Mouse (Mus musculus) thymus, postnatal 36 days (tissue): ENCODE measurements around the gene Oxa1l.

Experiments used
- DNase-seq, 2 experiments: peaks; one replicate each; pipeline ENCODE4 v3.0.0; 2022; ENCODE audit warnings: mixed read lengths in 2 of 2

Oxa1l gene

DNA sequence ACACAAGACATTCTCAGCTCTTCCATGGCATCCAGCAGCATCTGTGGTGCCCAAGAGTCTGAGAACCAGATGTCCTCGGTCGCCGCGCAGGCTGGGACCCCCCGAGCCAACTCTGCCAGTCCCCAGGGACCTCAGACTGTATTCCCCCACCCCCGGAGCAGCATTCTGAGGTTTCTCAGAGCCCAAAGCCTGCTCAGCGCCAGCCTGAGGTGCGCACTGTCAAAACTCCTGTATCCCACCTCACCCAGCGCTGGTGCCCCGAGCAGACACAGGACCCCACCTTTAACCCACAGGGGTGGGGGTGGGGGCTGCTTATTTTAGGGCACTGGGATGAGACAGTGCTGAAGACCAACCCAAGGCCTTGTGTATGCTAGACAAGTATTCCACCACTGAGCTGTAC, 10.8 kb downstream of the Oxa1l start:
- DNase-seq = no peak

DNA sequence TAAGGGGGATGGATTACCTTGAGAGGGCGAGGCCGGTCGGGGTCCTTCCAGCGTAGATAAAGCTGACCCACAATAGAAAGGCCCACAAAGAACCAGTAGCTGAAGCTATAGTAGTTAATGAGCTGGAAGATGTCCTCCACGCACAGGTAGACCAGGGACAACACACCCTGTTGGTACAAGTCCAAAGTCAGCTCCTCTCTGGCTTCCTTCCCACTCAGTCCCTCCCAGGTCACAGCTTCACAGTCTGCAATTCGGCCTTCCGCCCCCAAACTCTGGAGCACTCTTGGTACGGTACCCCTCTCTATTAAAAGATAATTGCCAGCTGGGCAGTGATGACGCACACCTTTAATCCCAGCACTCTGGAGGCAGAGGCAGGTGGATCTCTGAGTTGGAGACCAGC, 12.3 kb downstream of the Oxa1l start:
- no peak for DNase-seq

DNA sequence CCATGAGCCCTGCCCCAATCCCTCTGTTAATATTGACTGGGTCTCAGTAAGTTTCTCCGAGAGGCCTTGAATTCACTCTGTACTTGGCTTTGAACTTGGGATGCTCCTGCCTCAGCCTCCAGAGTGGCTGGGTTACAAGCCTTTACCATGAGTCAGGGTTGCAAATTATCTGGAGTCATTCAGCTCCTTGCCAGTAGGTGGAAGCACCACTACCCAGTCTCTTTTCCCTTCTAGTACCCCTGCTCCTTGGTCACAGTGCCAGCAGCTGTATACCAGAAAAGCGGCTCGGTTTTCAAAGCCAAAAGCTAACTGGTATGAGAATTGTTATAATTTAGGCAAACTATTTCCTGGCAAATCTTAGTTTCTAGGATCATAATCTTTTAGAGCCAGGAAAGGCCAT, 15.3 kb downstream of the Oxa1l start:
- peak; percentile 41 to 42 for DNase-seq

DNA sequence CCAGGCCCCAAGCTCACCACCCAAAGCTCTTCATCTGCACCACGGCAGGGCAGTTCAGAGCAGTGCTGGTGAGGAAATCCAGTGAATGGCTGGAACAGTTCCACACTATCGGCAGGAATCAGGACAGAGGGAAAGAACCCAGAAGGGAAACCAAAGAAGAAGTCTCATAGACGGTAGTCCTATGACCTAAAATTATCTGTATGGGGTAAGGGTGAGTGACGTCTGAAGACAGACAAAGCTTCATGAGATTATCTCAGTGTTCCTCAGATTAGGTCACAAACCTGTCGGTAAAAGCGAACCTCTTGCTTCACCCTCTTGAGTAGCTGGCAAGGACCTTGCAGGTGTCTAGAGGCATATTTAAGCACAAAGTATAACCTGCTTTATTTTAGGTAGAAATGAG, 16.5 kb downstream of the Oxa1l start:
- no peak for DNase-seq

DNA sequence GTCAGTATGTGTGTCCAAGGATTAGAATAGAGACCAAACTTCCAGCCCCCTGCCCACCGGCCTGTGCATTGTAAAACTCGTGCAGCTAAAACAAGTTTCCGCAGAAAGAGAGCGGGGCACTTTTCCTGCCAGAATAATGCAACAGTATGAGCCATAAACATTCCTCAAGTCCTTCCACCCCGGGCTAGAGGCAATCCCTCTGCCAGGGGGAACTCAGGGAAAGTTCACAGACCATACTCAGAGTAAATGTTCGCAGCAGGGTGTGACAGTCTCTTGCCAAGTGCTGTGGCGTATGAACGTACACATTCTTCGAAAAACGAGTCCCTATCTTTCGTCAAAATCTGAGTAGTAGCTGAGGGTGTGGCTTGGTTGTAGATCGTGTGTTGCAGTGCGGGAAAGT, 18.9 kb downstream of the Oxa1l start:
- DNase-seq = no peak

DNA sequence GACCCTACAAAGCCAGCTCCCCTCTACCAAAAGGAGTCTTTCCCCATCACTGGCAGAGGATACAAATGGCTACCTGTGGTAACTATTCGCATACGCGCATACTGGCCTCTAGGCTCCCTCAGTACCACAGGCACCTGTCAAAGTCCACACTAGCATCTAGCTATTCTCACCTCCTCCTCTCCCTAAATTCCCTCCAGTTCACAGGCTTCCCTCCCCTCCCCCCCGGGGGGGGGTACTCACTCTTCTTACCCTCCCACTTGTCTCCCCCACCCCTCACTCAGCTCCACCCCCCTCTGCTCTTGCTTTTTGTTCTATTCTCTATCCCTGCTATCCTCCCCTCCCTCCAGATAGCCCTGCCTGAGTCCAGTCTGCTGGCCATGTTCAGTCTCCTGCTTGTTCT, 20.0 kb downstream of the Oxa1l start:
- no peak for DNase-seq

DNA sequence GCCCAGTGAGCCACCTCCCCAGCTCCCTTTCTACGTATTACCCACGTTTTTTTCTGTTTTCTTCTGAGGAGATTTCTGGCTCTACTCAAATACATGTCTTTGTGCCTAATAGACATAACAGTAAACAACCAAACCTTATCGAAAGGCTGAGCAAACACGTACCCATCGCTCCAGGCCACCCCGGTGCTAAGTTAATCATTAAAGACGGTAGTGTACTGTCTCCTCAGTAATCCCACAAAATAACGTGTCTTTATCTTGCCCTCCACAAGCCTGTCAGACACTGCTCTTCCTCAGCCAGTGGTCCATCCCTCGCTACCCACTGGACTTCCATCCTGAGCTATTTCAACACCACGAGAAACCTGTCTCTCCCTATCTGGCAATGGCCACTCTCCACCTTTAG, 21.2 kb downstream of the Oxa1l start:
- no peak for DNase-seq

DNA sequence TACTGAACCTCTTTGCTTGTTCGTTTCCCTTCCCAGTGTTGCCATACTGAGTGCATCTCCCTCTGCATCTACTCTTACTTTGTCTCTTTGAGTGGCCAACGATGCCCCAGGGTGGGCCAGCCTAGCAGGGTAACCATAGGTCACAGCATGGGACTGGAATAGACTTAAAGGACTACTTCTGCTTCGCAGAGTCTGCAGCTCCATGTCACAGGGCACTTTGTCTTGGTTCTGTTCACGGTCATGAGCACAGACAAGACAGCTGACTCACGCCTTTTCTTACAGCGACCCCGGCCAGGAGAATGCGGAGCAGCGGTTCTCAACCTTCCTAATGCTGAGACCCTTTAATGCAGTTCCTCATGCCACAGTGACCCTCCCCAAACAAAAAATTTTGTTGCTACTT, 22.0 kb downstream of the Oxa1l start:
- no peak for DNase-seq

DNA sequence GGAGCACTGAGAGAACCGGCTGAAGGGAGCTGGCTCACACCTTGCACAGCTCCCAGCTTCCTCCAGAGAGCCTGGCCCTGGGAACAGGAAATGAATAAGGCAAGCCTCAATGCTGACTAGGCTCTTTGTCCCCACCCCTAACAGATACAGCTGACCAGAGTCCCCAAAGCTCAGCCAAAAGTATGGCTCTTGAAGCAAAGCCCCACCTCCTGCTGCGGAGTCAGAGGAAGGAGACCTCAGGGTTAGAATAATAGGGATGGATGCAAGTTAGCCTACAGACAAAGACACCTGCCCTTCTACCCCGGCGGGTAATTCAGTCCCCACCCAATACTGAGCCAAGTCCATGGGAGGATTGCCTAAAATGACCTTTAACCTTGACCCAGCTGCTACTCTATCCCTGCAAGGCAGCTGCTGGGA, 22.7 kb downstream of the Oxa1l start:
- no peak for DNase-seq

DNA sequence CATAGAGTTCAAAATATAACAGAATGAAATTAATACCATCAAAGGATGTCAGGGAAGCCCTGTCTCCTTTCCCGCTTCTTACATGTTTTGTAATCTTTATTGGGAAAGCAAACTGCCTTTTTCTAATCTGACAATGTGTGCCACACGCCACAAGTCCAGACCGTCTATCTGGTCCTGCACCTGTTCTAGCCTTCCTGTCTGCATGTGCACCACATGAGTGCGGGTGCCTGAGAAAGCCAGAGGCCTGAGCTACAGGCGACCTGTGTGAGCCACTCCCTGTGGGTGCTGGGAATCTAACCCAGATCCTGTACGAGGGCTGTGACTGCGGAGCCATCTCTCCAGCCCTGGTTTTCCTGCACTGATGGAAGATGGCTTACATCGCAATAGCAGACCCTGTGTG, 23.8 kb downstream of the Oxa1l start:
- DNase-seq = no peak

DNA sequence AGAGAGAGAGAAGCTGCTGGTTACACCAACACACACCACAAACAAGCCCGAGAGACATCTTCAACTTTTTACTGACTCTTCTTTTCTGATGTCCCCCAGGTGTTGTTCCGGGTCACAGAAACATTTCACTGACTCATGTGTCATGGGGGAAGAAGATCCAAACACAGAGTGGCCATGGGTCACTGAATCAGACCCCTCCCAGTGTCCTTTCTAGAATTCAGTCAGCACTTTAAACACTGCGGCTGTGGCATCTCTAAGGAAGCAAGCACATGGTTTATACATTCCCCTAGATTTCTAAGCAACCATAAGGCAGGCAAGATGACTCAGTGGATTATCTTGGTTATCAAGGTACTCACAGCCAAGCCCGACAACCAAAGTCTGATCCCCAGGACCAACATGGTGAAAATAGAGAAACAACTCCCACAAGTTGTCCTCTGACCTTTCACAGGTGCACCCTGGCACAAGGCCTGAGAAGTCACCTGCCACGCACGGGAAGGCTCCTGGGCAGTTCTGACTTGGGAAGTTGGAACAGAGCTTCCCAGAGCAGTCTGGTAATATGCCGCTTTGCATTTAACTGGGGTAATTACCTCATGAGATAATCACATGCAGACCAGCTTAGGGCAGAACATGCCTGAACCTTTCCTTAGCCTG, 25.5 kb downstream of the Oxa1l start:
- no peak for DNase-seq

DNA sequence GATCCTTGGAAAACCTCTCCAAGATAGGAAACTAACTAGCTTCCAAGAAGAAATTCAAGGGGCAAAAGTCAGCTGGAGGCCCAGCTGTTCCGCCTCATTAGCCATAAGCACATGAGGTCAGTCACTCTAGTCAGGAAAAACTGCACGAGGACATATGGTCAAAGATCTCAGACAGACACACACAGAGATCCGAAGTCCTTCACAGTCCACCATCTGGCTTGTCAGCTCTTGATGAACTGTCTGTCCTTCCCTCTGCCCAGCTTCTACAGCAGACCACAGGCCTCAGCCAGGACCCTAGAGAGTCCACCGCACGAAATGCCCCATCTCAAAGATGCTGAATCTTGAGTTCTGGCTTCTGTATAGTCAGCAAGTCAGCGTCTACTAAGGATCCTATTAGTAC, 26.9 kb downstream of the Oxa1l start:
- no peak for DNase-seq

DNA sequence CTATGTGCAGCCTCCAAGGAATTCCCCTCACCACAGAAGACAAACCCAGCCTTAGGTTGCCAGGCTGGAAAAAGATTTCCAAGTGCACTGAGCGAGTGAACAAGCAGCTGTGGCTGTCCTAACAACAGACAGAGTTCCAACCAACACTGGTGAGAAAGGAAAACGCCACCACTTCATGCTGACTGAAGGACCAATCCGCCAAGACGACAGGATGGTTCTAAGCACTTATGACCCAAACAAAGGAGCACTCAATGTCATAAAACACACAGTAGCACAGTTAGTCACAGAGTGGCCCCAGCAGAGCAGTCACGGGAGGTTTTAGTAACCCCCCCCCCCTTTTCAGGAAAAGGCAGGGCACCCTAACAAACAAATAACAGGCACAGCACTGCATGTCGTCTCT, 30.2 kb downstream of the Oxa1l start:
- no peak for DNase-seq

DNA sequence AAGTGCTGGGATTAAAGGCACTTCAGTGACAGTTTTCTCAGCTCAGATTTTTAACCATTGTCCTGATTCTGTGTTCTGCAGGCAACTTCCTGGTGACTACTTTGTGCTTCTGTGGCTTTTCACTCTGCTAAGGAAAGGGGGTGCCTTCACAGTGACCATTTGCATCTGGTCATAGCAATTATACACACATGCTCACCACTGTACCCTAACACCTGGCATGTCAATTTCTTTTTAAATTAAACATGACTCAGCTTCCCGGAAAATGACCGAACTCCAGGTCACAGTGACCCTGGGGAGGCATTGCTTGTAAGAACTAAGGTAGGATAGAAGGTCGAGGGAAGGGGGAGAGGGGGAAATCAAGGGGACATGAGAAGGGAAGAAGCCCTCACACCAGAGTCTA, 33.2 kb downstream of the Oxa1l start:
- no peak for DNase-seq

DNA sequence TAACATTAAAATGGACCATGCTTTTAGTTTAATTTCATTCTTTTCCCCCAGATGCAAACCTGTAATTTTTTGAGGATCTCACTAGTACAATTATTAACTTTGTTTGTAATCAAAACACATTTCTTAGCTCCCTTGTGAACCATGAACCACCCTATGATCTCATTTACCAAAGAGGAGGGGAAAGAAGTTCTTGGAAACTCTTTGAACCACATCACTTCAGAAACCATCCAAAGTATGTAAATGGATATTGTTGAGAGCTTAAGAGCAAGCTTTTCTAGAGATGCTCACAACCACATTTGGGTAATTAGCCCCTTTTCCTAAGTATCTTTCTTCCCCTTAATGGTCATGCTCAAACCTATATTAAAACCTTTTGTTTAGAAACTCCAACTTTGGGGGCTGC, 33.7 kb downstream of the Oxa1l start:
- DNase-seq = no peak

DNA sequence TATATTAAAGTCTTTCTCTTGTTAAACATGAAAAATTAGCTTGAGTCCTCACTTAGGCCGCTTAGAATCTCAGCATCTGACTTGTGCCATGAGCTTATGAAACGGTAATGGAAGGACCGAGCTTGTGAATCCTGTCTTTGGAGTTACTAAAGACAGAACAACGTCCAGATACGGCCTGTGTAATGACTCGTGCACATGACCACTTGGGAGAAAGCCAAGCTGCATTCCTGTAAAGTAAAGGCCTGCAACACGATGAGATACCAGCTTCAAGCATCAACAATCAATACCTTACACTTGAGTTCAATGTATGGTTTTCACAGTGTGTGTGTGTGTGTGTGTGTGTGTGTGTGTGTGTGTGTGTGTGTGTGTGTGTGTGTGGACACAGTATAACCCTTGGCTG, 36.1 kb downstream of the Oxa1l start:
- DNase-seq = no peak

DNA sequence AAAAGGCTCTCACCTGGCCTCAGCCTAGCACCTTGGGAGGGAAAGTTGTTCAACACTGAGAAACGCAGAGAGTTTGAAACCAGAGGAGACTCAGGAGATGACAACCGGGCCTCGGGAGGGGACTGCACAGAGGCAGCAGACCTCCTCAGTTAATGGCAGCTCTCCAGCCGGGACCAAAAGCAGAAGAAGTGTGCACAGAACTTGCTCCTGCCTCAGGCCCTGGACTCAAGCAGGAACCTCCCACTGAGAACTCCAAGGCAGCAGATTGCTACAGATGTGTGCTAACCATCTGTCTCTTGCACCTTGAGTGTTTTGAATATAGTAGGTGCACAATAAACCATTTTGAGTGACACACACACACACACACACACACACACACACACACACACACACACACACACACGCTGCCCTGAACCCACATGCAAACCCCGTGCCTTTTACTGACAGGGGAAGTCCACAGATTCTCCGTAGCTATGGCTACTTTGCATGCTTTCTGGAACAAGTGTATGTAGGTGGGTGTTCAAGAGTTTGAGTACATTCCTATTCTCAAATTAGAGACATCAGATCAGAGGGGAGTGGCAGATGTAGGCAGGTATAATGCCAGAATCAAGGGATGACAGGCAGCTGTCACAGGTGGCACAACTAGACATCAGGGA, 37.4 kb downstream of the Oxa1l start:
- DNase-seq = no peak

DNA sequence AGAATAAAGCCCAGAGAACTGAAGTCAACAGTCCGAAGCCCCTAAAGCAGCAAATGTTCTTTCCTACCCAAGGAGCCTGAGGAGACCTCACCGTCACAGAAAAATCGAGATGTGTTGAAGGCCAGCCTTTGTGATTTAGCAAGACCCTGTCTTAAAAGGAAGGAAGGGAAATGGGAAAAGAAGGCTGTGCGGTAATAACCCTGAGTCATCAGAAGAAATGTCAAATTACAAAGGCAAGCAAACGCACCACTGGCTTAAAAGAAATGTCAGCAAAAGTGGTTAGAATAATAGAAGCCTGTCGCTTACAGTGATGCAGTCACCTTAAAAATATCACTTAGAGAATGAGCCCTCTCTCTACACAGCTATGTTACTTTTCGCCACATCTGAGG, 37.9 kb downstream of the Oxa1l start:
- DNase-seq = no peak

DNA sequence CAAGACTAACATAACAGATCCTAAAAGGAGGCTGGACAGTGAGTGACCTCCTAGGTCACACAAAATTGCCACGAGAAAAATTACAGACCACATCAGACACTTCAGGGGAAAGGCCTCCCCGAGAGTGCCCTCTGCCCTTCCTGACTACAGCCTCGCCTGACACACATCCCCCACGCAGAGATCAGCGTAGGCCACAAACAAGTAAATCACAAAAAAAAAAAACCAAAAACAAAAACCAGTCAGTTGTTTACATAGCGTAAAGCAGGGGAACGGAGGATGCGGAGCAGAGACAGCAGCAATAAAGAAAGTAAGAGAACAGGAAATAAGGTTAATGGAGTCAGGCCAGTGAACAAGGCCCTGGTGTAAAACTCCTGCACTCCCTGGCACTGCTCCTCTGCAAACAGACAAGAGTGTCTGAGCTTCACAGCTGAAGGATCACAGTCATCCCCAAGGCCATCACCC, 38.3 kb downstream of the Oxa1l start:
- no peak for DNase-seq

DNA sequence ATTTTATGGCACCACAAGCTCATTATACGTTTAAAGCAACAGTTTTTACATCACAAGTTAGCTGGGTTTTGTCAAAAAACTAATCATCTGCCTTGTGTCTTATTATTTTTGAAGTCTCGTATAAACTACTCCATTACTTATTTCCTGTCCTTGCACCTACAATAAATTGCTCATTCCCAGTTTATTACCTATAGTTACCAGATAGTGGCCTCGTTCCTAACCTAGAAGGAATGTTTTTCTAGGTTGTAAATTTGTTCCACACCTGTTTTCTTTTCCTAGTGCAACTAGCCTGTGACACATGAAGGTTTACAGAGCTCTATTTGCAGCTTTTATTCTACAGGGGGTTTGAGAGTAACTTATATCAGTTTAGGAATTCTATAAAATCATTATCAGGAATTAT, 41.1 kb downstream of the Oxa1l start:
- DNase-seq = no peak

DNA sequence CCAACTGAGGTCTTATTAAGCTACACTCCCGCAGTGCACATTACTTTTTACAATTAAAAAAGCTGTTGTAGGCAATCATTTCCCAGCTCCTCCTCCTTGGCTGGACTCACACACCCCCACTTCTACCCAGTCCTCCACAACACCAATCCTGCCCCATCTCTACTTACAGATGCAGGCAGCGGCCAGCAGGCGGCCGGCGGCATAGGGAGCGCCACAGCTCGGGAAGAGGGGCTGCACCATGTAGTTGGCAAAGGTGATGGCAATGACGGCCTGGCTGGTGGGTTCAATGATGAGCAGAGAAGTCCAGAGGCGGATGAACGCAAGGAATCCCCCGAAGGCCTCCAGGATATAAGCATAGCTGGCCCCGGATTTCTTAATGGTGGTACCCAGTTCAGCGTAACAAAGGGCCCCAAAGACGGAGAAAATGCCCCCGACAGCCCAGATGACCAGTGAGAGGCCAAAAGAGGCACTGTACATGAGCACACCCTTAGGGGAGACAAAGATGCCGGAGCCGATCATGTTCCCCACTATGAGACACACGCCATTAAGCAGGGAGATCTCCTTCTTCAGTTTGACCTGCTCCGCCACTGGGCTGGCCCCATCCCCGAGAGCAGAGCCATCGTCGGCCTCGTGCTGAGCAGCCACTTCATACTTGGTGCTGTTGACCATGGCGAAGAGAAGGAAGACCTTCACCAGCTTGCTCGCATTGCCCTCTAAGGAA, 47.9 kb downstream of the Oxa1l start:
- no peak for DNase-seq

DNA sequence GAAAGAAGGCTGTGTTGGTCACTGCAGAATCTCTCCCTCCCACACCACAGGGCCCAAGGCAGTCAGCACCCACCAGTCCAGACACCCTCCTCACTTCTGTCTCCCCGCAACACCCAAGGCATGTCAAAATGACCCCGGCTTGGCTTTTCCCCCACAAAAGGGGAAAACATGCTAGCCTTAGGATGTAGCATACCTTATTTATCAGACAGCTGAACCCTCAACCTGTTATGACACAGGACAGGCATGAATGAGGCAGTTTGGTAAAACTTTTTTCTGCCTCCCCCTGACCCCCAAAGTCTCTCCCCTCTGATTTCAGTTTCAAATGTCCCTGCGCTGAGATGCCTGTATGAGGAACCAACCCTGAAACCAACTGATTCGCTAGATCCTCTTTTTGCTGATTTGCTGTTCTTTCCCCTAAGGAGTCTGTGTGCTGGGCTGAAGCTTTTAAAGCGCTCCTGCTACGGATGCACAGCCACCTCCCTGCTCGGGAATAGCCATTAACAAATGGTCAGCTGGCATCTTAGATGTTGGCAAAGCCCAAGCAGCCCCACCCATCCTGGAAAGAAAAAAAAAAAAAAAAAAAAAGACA, 48.5 kb downstream of the Oxa1l start:
- DNase-seq = no peak

DNA sequence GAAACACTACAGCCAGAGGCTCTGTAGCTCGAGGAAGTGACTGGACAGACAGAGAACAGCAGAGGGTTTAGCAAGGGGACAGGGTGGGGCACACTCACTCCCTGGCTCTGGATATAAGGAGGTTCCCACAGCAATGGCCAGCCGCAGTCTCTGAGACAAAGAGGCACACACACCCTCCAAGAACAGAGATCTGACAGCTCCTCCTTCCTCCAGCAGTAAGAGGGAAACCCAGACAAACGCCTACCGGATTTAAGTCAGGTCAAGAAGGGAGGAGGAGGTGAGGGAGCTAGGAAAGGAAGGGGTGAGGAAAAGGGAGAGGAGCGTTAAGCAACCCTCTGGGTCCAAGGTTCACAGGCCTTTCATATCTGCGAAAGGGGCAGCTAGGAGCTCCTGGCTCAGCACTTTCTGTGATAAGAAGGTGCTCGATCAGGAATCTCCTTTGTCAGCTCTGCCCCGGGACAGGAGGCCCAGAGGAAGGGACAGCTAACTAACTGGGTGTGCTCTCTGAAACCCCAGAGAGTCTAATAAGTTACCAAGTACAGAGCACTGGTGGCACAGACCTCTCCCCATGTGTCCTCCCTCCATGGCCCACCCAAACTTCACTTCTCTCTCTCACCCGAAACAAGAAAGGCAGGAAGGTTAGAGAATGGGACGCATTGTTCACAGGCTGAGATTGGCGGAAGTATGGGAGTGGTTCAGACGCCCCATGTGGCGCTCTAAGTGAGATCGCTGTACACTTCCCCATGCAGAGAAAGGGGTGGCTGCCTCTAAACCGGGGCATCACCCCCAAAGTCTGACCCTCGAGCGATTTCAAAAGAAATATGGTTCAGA, 49.6 kb downstream of the Oxa1l start:
- no peak for DNase-seq
